Mouse (Mus musculus) hindbrain, embryonic 11.5 days (tissue): ENCODE data around the gene Fam222a. TPM values are rescaled to one million over a fixed set of nuclear protein-coding genes. Genes with fewer than 3 reads are reported as not detected.

ENCODE experiments used
- ATAC-seq: fragments of 200-750 bp; cut with Nextera tagmentation; 2 replicates; pipeline ENCODE4 v1.8.0; 2017; ENCODE audit warnings: mild to moderate bottlenecking, moderate TSS enrichment, moderate library complexity; ENCODE audit not compliant: low FRiP score
- DNase-seq: peaks from one replicate; pipeline ENCODE4 v3.0.0-alpha.2; 2015; ENCODE audit warnings: low spot score
- H3K27ac ChIP-seq: fragments of 300-500 bp; sonication (generic); 2 replicates; pipeline ENCODE4 v1.5.1; 2014; ENCODE audit warnings: mild to moderate bottlenecking, low read depth, low read length
- H3K27me3 ChIP-seq: fragments of 300-500 bp; sonication (generic); 2 replicates; pipeline ENCODE4 v1.6.1; 2014; ENCODE audit warnings: mild to moderate bottlenecking, low read length, moderate library complexity, mixed read lengths; ENCODE audit not compliant: control insufficient read depth, insufficient read depth
- H3K36me3 ChIP-seq: fragments of 300-500 bp; sonication (generic); 2 replicates; pipeline ENCODE4 v1.6.1; 2014; ENCODE audit warnings: mild to moderate bottlenecking, low read length, moderate library complexity, mixed read lengths; ENCODE audit not compliant: control insufficient read depth, insufficient read depth
- H3K4me1 ChIP-seq: fragments of 300-500 bp; sonication (generic); replicated peaks from 2 replicates; pipeline ENCODE4 v1.6.1; 2014; ENCODE audit warnings: low read length, mixed read lengths; ENCODE audit not compliant: control insufficient read depth, insufficient read depth
- H3K4me2 ChIP-seq: fragments of 300-500 bp; sonication (generic); replicated peaks from 2 replicates; pipeline ENCODE4 v1.6.1; 2014; ENCODE audit warnings: mild to moderate bottlenecking, low read depth, low read length
- H3K4me3 ChIP-seq: fragments of 300-500 bp; sonication (generic); 2 replicates; pipeline ENCODE4 v1.5.1; 2014; ENCODE audit warnings: low read depth, low read length
- H3K9ac ChIP-seq: fragments of 300-500 bp; sonication (generic); 2 replicates; pipeline ENCODE4 v1.6.1; 2014; ENCODE audit warnings: low read depth, low read length
- H3K9me3 ChIP-seq: fragments of 300-500 bp; sonication (generic); 2 replicates; pipeline ENCODE4 v1.6.1; 2016; ENCODE audit warnings: low read length; ENCODE audit not compliant: control insufficient read depth
- WGBS: fragments of 180-500 bp; shearing (Covaris S2); extraction: QIAGEN DNeasy Blood & Tissue Kit; methylation state at CpG from one replicate; pipeline ENCODE4 v1.1.7; 2014; 5-methylcytosine and 5-hydroxymethylcytosine counted together
- polyA plus RNA-seq: library from polyadenylated mRNA; unstranded; fragments of >200 nt; fragmentation: Nextera tagmentation; extraction: Ambion mirVana; gene quantifications from 2 replicates; pipeline ENCODE4 v1.2.1, GENCODE M21; 2014

Gene Fam222a
- polyA plus RNA-seq, 1 experiment from 2014 or later = 6.5 TPM

DNA sequence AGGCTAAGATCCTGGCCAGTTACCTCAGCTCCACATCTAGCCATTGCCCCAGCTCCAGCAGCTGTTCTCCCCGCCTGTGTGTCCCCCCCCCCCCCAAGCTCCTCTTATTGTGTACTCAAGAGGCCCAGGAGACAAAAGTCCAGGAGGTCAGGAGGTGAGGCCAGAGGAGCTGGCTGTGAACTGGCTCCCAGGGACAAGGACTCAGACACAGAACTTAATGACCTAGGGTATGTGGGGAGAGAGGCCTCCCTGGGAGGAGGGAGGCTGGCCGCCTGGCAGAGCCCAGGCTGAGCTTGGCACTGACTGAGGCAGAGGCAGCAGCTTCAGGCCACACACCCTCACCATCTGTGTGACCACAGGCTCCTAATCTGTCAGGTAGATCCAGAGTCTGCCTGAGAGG lies 5.2 kb downstream of the Fam222a start:
- Histone ChIP-seq H3K27ac (no peak overlapping the region), H3K27me3 (peaks cover 4% of the 10 kb centered on the region; the same call in 1 of the 2 replicates), H3K4me3 (no peak overlapping the region), H3K4me1 (peaks cover 57% of the 10 kb centered on the region), H3K9me3 (no peaks in the 10 kb centered on the region), H3K4me2 (no peak overlapping the region), H3K36me3 (no peaks in the 10 kb centered on the region), H3K9ac (no peak overlapping the region)
- 17% methylated on average over 2 of the region's 2 CpGs for WGBS
- no peak for ATAC-seq
- no peak for DNase-seq

DNA sequence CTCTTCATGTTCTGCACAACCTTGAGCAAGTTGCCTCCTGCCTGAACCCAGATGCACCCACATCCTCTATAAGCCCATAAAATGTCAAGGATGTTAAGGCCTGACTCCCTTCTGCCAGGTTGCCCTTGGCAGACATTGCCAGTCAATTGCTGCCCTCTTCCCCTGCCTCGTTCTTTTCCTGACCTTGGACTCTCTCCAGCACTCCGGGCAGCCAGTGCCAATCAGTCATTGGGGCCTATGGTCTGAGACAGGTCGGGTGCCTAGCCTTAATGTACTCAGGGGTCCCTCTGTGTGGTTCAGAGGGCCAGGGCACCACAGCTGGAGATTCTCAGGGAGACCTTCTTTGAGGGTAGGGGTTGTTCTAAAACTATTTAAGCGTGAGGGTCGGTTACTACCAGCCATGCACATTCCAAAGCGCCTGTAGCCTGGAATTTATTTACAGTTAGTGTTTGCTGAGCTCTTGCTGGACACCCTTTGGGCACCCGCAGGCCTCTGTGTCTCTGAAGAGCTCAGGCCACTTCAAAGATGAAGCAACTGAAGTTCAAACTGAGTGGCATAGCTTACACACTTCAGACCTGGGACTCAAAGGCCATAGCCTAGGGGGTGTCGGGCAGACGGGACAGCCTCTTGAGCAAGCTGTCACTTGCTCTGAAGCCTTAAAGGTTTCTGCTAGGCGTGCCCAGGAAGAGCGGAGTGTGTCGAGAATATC lies 6.3 kb downstream of the Fam222a start:
- H3K4me2 ChIP-seq = no peak overlapping the region
- 0 out of 2 replicates have a peak overlapping the region, but pooled peaks have one; percentile 65 for H3K27ac ChIP-seq
- 58% methylated on average over 12 of the region's 12 CpGs for WGBS
- H3K9ac ChIP-seq = no peak overlapping the region
- no peak for DNase-seq
- no peaks in the 10 kb centered on the region for H3K36me3 ChIP-seq
- no peaks in the 10 kb centered on the region; the same call in 1 of the 2 replicates for H3K27me3 ChIP-seq
- H3K9me3 ChIP-seq = no peaks in the 10 kb centered on the region
- no peak overlapping the region for H3K4me3 ChIP-seq
- peaks cover 51% of the 10 kb centered on the region for H3K4me1 ChIP-seq
- ATAC-seq = no peak

DNA sequence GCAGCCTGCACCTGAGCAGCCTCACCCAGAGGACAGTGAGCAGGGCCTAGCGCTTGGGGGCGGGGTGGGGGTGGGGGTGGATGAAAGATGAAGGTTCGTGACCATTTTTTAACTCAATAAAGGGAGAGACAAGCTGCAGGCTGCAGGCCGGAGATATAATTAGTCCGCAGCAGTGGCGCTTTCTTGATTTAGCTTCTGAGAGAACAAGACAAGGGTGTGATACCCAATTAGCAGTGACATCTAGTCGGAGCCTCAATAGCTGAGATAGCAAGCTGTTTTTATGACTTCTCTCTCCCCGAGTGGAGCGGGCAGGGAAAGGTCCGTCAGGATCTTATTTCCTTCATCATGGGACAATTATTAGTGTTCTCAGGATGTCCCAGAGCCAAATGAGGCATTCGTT lies 7.2 kb downstream of the Fam222a start:
- Histone ChIP-seq H3K27ac (peak overlapping the region; percentile 65), H3K4me3 (no peak overlapping the region), H3K27me3 (no peaks in the 10 kb centered on the region; the same call in 1 of the 2 replicates), H3K9ac (peak overlapping the region; percentile 31; the same call in 1 of the 2 replicates), H3K9me3 (no peaks in the 10 kb centered on the region), H3K36me3 (no peaks in the 10 kb centered on the region), H3K4me2 (peak overlapping the region; percentile 11; the same call in 1 of the 2 replicates), H3K4me1 (peaks cover 52% of the 10 kb centered on the region)
- no peak for ATAC-seq
- 46% methylated on average over 11 of the region's 11 CpGs for WGBS
- DNase-seq = no peak

DNA sequence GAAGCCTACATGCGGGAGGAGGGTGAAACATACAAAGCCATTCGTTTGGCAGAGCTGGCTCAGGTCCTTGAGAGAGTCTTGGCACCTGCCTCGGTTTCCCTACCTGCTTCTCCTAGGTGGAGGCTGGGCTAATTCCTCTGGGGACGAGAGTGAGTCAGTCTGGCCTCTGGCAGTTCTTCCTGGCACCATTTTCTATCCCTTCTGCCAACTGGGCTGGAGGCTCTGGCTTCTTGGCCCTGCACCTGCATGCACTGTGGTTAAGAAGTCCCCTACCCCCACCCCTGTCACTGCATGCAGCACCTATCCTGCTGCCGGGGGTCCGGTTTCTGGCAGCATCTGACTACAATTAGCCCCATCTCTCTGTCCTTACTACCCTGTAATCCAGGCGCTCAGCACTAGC lies 7.7 kb downstream of the Fam222a start:
- Histone ChIP-seq H3K4me2 (no peak overlapping the region), H3K9ac (no peak overlapping the region), H3K9me3 (no peaks in the 10 kb centered on the region), H3K36me3 (no peaks in the 10 kb centered on the region), H3K4me1 (peaks cover 52% of the 10 kb centered on the region), H3K4me3 (no peak overlapping the region), H3K27me3 (no peaks in the 10 kb centered on the region; the same call in 1 of the 2 replicates), H3K27ac (peak overlapping the region; percentile 65)
- no peak for DNase-seq
- no peak for ATAC-seq
- WGBS = 85% methylated on average over 7 of the region's 7 CpGs

DNA sequence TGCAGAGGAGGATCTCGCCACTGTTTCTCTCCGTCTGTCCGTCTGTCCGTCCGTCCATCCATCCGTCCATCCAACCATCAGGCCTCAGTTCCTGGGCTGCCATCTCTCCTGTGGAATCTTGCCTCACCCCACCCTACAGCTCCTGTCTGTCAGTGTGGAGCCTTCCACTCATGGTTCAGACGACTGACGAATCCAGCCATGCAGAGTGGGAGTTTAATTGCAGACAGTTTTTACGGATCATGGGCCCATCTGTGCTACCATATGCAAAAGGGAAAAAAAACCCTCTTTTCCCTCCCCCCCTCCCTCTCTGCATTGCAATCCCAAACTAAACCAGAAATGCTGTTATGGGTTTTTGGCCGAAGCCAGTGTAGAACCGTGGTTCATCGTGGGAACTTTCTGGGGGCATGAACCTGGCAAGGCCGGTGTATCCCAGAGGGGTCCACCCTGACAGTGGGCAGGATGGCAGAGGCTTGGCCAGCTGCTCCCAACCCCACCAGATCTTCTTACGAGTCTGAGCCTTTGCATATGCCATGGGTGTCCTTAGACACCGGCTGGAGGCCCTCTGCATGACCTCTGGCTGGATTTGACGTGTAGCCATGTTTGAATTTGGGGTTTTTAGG lies 8.3 kb downstream of the Fam222a start:
- Histone ChIP-seq H3K4me2 (no peak overlapping the region), H3K4me3 (no peak overlapping the region), H3K9ac (no peak overlapping the region), H3K9me3 (no peaks in the 10 kb centered on the region), H3K36me3 (no peaks in the 10 kb centered on the region), H3K27ac (no peak overlapping the region), H3K4me1 (peaks cover 48% of the 10 kb centered on the region), H3K27me3 (no peaks in the 10 kb centered on the region; the same call in 1 of the 2 replicates)
- ATAC-seq (no peak), DNase-seq (no peak)
- WGBS = 88% methylated on average over 16 of the region's 16 CpGs

DNA sequence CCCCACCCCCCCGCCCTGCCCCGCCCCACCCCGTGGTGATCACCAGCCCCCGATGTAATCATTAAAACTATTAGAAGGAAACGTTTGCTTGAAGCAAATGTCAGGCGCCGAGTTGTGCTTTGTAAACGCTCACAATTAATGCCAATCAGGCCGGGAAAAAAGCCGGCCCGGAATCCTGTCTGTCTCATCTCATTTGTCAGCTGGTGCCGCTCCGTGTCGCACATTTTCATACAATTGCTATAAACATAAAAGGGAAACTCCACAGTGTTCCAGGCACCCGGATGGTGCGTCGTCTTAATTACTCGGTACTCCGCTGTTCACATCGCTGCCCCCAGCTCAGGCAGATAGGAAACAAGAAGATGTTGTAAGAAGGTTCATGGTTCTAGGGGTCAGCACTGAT lies 10.5 kb downstream of the Fam222a start:
- H3K27ac ChIP-seq = no peak overlapping the region
- 42% methylated on average over 20 of the region's 20 CpGs for WGBS
- H3K4me3 ChIP-seq = no peak overlapping the region
- peaks cover 2% of the 10 kb centered on the region; the same call in 1 of the 2 replicates for H3K27me3 ChIP-seq
- no peak overlapping the region for H3K9ac ChIP-seq
- no peak for DNase-seq
- H3K4me1 ChIP-seq = peaks cover 37% of the 10 kb centered on the region
- H3K4me2 ChIP-seq = no peak overlapping the region
- H3K9me3 ChIP-seq = no peaks in the 10 kb centered on the region
- ATAC-seq = no peak
- H3K36me3 ChIP-seq = no peaks in the 10 kb centered on the region

DNA sequence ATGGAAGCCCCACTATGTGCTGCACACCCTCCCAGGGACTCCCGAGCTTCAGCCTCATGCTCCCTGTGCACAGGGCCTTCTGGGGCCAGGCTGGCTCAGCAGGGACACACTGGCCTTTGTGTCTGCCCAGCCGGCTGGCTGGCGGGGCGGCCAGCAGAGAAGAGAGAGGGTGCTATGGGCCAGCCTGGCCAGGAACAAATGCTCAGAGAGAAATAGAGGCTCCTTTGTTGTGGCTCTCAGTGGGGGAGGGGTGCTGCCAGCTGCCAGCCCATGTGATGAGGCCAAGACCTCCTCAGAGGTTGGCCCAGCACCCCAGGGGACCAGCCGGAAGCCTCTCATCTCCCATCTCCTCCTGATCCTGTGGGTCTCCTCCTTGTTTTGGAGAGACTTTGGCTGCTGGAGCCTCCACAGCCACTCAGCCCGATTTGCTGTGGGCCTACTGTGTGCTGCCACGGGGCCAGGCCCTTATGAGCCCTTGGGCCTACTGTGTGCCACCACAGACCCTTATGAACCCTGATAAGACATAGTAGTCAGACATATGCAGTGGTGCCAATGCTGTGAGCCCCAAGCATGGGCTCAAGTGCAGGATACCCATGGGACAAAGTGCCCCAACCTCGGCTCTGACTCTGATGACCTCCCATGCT lies 12.0 kb downstream of the Fam222a start:
- DNase-seq (peak; percentile 61), ATAC-seq (no peak)
- no peaks in the 10 kb centered on the region for H3K36me3 ChIP-seq
- peak overlapping the region; percentile 80 for H3K27ac ChIP-seq
- H3K4me1 ChIP-seq = peaks cover 37% of the 10 kb centered on the region
- no peak overlapping the region for H3K4me3 ChIP-seq
- H3K9ac ChIP-seq = no peak overlapping the region
- 0 out of 2 replicates have a peak overlapping the region, but pooled peaks have one; percentile 7 for H3K4me2 ChIP-seq
- WGBS = 57% methylated on average over 8 of the region's 8 CpGs
- no peaks in the 10 kb centered on the region for H3K9me3 ChIP-seq
- 0 out of 2 replicates have a peak, but pooled peaks cover 3% of the 10 kb centered on the region for H3K27me3 ChIP-seq

DNA sequence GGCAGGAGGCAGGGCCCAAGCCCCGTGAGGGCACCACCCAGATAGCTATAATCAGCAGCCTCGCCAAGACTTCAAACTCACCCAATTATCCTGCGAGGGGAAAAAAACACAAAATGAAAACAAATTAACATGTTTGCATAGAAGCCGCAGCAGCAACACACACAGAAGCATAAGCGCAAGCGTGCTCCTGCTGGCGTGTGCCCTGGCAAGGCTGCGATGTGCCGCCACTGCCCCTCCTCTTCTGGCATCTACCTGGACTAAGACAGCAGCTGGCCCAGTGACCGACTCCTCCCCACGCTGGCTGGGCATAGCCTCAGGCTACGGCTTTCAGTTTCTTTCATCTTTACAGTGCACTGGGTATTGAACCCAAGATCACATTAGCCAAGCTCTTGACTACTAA lies 13.7 kb downstream of the Fam222a start:
- H3K9ac ChIP-seq = 0 out of 2 replicates have a peak overlapping the region, but pooled peaks have one; percentile 2
- ATAC-seq (no peak), DNase-seq (no peak)
- 91% methylated on average over 12 of the region's 12 CpGs for WGBS
- peaks cover 37% of the 10 kb centered on the region for H3K4me1 ChIP-seq
- 0 out of 2 replicates have a peak, but pooled peaks cover 3% of the 10 kb centered on the region for H3K27me3 ChIP-seq
- H3K4me2 ChIP-seq = no peak overlapping the region
- H3K4me3 ChIP-seq = no peak overlapping the region
- H3K9me3 ChIP-seq = no peaks in the 10 kb centered on the region
- H3K27ac ChIP-seq = 0 out of 2 replicates have a peak overlapping the region, but pooled peaks have one; percentile 24
- no peaks in the 10 kb centered on the region for H3K36me3 ChIP-seq
